Mouse (Mus musculus) frontal cortex, adult 2 months (tissue): ENCODE data around the gene Fau. TPM values are rescaled to one million over a fixed set of nuclear protein-coding genes. Genes with fewer than 3 reads are reported as not detected.

Experiments used
- polyA plus RNA-seq: library from polyadenylated mRNA; depleted of rRNA; stranded (reverse); fragments of >200 nt; gene quantifications from 2 replicates; pipeline ENCODE4 v1.2.3, GENCODE M21; 2012; rRNA removed

The Fau gene
- polyA plus RNA-seq, 1 experiment, result 951 TPM

Other genes with a start within 250 kb of the Fau start
- 13.1 and 15.6 TPM in 2 replicates for gene Frmd8, start 182.6 kb upstream of the Fau start, polyA plus RNA-seq
- 7.8 and 8.7 TPM in 2 replicates for gene Slc25a45, start 180.0 kb upstream of the Fau start, polyA plus RNA-seq
- gene Tigd3, start 163.7 kb upstream of the Fau start, polyA plus RNA-seq, result 4.6 and 4.9 TPM in 2 replicates
- gene Dpf2, start 144.8 kb upstream of the Fau start, polyA plus RNA-seq, result 106 and 118 TPM in 2 replicates
- 7.7 and 9.1 TPM in 2 replicates for gene Cdc42ep2, start 133.0 kb upstream of the Fau start, polyA plus RNA-seq
- gene Pola2, start 93.6 kb upstream of the Fau start, polyA plus RNA-seq, result 14.2 and 14.3 TPM in 2 replicates
- gene Slc22a20, start 71.7 kb upstream of the Fau start, polyA plus RNA-seq, result 0.42 TPM in 1 of 2 replicates, not detected in the other
- gene Capn1, start 41.9 kb upstream of the Fau start, polyA plus RNA-seq, result 15.0 and 16.3 TPM in 2 replicates
- gene Syvn1, start 11.3 kb upstream of the Fau start, polyA plus RNA-seq, result 29.2 and 34.1 TPM in 2 replicates
- 44.3 and 44.4 TPM in 2 replicates for gene Mrpl49, start 59 bp upstream of the Fau start, polyA plus RNA-seq
- 48.4 and 51.7 TPM in 2 replicates for gene Znhit2, start 3.3 kb downstream of the Fau start, polyA plus RNA-seq
- gene Tm7sf2, start 10.5 kb downstream of the Fau start, polyA plus RNA-seq, result 50.2 and 52.4 TPM in 2 replicates
- gene Vps51, start 19.4 kb downstream of the Fau start, polyA plus RNA-seq, result 98.8 and 105 TPM in 2 replicates
- gene Tmem262, start 22.2 kb downstream of the Fau start, polyA plus RNA-seq, result not detected in 2 replicates
- gene Gm28374, start 24.4 kb downstream of the Fau start, polyA plus RNA-seq, result 0.48 and 1.4 TPM in 2 replicates
- 83.9 and 89.7 TPM in 2 replicates for gene Zfpl1, start 27.1 kb downstream of the Fau start, polyA plus RNA-seq
- 0.22 and 0.46 TPM in 2 replicates for gene Cdca5, start 27.1 kb downstream of the Fau start, polyA plus RNA-seq
- gene AC131692.1, start 36.6 kb downstream of the Fau start, polyA plus RNA-seq, result not detected in 2 replicates
- gene Naaladl1, start 47.9 kb downstream of the Fau start, polyA plus RNA-seq, result 0.26 and 0.32 TPM in 2 replicates
- 24.2 and 29.4 TPM in 2 replicates for gene Sac3d1, start 60.8 kb downstream of the Fau start, polyA plus RNA-seq
- gene Snx15, start 70.5 kb downstream of the Fau start, polyA plus RNA-seq, result 63.5 and 65.2 TPM in 2 replicates
- gene Batf2, start 83.1 kb downstream of the Fau start, polyA plus RNA-seq, result 0.54 and 0.63 TPM in 2 replicates
- 123 and 135 TPM in 2 replicates for gene Arl2, start 83.7 kb downstream of the Fau start, polyA plus RNA-seq
- gene Majin, start 126.5 kb downstream of the Fau start, polyA plus RNA-seq, result 0.14 TPM in 1 of 2 replicates, not detected in the other
- gene Gpha2, start 168.5 kb downstream of the Fau start, polyA plus RNA-seq, result not detected in 2 replicates
- gene Ppp2r5b, start 178.0 kb downstream of the Fau start, polyA plus RNA-seq, result 137 and 141 TPM in 2 replicates
- 29.3 and 31.2 TPM in 2 replicates for gene Atg2a, start 183.8 kb downstream of the Fau start, polyA plus RNA-seq
- gene Ehd1, start 218.9 kb downstream of the Fau start, polyA plus RNA-seq, result 48.4 and 49.3 TPM in 2 replicates
- 3.2 and 3.3 TPM in 2 replicates for gene Cdc42bpg, start 248.6 kb downstream of the Fau start, polyA plus RNA-seq